Mouse (Mus musculus): Measurements from ENCODE around the gene Itih5. TPM values are rescaled to one million over a fixed set of nuclear protein-coding genes. Genes with fewer than 3 reads are reported as not detected.

The Itih5 gene
- 10 to 100 TPM; 29.6 to 55.8 TPM for total RNA-seq (2021)
- long read RNA-seq, experiment 1, full-length matches to known transcripts: 24 of 40 reads
- long read RNA-seq, experiment 1, partial matches to known transcripts: 3 of 40 reads
- long read RNA-seq, experiment 1, other reads (novel, unspliced or antisense): 13 of 40 reads
- long read RNA-seq, experiment 2, full-length matches to known transcripts: 53 of 79 reads
- long read RNA-seq, experiment 2, partial matches to known transcripts: 13 of 79 reads
- long read RNA-seq, experiment 2, other reads (novel, unspliced or antisense): 13 of 79 reads

DNA sequence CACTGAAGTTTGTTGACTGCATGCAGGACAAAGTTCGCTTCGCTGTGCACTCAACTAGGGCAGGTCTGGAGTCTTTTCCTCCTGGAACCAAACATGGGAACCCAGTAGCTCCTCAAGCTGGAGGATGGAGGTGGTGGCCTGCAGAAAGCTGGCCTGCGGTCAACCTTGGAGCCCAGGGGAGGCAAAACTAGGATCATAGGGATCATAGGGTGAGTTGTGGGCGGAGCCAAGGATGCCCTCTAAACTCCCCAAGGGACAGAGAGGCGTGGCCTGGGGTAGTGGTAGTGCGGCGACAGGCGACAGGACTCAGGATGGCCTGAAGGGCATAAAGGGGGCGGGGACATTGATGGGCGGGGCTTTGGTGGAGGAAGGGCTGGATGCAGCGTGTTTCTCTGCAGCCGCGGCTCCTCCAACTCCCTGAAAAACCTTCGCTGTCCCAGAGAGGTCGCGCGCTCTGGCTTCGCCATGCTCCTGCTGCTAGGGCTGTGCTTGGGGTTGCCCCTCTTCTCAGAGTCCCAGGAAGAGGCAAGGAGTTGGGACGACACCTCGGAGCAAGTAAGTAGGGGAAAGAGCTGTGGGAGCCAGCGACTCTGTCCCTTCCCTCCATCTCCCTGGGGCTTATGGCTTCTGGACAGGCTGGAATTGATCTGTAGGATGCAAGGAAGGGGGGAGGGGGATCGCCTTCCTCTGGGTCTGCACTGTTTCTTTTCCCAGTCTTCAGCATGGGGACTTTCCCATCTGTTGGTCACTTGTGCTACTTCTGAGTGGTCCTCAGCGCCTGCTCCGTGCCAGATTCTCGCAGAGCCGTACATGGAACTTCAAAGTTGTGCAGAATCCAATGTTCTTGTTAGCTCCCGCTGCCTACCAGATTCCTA, at the start of gene Itih5:
TSS of gene Itih5 (plus strand) at position 371 of the 875 bp plus-strand sequence.
- peak in 1 of 2 experiments; percentile 36 for DNase-seq (ENCODE audit: low spot score in 2 of 2)

DNA sequence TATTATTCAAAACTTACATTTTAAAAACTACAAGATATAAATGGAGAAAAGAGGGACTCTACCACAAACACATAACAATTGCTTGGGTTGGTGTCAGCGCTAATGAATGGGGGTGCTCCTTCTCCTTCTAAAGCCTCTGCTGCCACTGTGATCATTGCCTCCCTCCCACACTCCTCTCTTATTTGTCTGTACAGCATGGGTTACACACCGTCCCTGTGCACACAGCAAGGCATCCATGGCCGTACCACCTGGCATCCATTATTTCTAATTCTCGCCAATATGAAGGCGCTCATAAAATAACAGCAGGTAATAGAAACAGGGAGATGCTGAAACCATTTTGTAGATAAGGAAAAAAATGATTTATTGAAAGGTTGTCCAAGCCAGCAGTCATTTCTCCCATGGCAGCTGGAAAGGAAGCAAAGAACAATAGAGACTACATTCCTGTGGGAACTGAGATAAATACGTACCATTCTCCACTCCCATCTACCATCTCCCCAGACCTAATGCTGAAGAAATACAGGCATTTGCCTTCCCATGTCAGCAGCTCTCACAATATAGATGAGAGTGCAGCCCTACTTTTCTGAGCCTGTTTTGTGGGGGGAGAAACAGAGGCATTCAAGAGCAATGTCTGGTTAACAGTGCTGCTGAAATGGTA, 44.7 kb upstream of the Itih5 start:
- DNase-seq (ENCODE audit: low spot score in 2 of 2): no peak

DNA sequence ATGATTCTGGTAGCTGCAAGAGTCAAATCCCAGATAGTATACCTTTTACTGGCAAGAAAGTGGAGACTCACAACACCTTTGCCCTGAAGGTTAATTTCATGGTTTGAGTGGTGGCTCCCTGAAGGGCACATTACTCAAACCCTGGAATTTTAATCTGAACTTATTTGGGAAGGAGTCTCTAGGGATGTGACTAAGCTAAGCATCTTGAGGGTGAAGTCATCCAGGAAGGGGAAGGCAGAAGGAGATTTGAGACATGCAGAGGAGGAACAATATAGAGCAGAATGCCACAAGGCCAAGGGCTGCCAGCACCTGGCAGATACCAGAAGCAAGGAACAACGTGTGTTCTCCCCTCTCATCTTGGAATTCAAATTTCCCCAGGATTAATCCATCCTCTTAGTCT, 34.6 kb upstream of the Itih5 start:
- DNase-seq (ENCODE audit: low spot score in 2 of 2): no peak

GRCm38 (mm10) chr2:10119276-10119675, 34.1 kb upstream of the Itih5 start:
- DNase-seq (ENCODE audit: low spot score in 2 of 2): no peak

DNA sequence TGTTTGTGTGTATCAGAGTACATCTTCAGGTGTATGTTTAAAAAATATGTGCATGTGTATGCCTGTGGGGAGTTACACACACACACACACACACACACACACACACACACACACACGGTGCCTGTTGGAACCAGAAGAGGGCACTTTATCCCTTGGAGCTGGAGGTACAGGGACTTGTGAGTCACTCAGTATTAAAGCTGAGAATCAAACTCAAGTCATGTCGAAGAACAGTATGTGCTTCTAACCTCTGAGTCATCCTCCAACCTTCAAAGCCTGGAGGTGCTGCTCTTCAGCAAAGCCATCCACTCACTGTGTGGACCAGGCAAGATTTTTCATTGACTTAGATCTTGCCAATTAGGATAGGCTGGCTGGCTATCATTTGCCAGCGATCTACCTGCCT, 31.5 kb upstream of the Itih5 start:
- DNase-seq (ENCODE audit: low spot score in 2 of 2): no peak

DNA sequence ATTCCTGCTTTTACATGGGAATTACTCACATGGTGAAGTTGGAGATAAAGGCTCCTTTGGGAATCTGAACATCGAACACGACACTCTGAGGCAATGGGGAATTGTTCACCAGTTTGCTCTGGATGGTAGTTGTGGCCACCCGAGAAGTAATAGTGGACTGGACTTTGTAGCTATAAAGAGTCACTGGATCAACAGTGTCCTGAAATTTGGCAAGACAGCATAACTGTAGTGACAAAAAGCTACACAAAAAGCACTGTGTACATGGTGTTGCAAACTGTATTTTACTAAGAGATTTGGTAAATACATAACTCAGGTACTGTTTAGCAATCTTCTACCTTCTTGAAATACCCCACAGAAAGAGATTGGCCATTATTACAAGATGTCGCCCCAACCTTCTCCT, 27.2 kb upstream of the Itih5 start:
- no peak for DNase-seq (ENCODE audit: low spot score in 2 of 2)

GRCm38 (mm10) chr2:10127471-10127870, 25.9 kb upstream of the Itih5 start:
- DNase-seq (ENCODE audit: low spot score in 2 of 2): no peak

DNA sequence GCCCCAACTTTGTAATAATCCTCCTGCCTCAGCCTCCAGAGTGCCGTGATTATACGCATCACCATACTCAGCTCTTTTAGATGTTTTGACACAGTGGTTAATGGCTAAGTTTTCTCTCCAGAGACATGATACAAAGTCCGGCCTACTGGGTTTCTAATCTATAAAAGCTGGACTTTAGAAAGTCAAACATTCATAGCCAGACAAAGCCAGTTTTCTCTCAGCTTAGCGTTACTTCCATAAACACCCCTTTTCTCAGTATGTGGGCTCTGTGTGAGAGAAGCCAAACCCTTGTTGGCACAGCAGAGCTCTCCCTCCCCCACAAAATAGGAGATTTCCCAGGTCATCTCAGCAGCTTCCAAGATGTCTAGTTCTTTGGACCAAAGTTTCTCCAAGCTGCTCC, 24.8 kb upstream of the Itih5 start:
- DNase-seq (ENCODE audit: low spot score in 2 of 2): no peak

DNA sequence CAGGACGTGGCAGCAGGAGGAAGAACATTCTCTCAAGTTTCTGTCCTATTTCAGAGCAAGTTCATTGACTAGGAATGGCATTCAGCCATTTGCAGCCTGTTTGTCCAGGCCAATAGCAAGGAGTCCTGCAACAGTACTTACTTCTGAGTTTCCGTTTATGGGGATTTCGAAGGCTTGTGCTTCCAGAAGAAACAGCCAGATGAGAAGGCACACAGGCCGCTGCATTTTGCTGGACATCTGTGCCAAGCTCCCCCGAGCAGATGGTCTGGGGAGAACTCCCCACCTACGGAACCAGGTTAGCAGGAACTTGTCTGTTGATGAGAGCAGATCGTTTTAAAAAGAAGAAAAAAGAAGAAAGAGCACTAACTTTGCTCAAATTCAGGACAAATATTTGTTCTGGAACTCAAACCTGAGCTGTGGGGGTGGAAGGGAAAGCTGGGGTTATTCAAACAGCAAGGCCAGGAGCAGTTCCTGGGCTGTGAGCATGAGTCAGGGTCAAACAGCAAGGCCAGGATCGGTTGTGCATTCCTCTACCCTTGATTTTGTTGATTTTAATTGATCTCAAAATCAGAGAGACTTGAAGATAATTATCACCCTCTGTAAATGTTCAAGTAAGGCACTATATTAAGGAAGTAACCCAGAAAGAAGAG, 22.9 kb upstream of the Itih5 start:
- DNase-seq (ENCODE audit: low spot score in 2 of 2): no peak

- no peak for DNase-seq (ENCODE audit: low spot score in 2 of 2)
These were observed 22.1 kb upstream of the Itih5 start, which contains the start of gene Itih2 for GRCm38 (mm10) chr2:10131296-10131695. Gene Itih2 (minus strand): TSS chr2:10131396.

GRCm38 (mm10) chr2:10132128-10132527, 21.2 kb upstream of the Itih5 start:
- DNase-seq (ENCODE audit: low spot score in 2 of 2): no peak

- no peak for DNase-seq (ENCODE audit: low spot score in 2 of 2)
These were observed 19.4 kb upstream of the Itih5 start for GRCm38 (mm10) chr2:10133941-10134340.

GRCm38 (mm10) chr2:10137320-10137719, 16.1 kb upstream of the Itih5 start:
- DNase-seq (ENCODE audit: low spot score in 2 of 2): no peak

DNA sequence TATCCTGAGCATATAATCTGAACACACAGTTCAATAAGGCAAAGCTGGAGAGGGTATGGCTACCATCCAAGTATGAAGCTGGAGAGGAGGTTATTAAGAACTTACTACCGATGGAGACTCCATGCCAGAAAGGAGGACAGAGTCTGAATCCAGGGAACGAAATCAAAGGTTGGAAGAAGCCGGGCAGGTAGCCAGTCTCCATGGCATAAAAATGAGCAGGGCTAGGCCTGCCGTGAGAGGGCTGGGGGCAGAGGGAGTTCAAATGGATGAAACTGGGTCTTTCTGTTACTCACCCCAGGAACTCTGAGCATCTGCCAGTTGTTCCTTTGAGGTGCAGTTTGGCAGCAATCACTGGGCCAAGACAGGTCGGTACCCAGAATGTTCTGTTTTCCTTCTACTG, 12.9 kb upstream of the Itih5 start:
- no peak for DNase-seq (ENCODE audit: low spot score in 2 of 2)

DNA sequence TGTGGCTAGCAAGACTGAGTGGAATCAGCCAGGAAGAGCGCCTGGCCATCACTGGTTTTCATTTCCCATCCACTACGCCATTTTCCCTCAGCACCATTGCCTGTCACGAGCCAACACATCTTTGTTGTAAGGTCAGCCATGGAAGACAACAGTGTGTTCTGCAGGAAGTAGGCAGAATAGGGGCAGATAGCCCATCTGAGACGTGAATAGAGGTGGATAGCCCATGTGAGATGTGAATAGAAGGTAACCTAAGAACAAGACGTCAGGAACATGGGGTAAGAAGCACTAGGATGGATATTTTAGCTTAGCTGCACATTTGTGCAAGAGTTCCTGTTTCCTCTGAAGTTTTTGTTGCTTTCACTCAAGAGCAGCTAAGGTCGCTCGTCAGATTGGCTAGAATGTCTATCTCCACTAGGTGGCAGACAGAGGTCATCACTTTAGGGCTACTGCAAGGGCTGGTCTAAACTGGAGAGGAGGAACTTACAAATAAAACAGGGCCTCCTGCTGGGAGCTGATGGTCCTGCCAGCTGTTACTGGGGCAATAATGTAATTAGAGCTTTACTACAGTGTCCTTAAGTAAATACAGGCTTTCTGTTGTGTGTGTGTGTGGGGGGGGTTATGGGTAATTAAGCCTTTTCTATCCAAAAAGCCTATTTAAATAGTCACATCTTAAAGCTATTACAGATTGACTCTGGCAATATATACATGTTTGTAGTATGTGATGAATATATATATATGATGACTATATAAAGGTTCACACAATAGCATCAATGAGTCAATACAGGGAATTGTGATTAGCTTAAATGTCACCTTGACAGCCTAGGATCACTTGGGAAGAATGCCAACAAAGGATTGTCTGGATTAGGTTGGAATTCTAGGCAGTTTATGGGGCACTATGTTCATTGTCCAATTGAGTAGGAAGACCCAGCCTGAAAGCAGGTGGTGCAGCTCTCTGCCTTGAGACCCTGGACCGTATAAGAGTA, 10.6 kb upstream of the Itih5 start:
- DNase-seq (ENCODE audit: low spot score in 2 of 2): peak; percentile 32 to 39

GRCm38 (mm10) chr2:10145514-10145913, 7.9 kb upstream of the Itih5 start:
- no peak for DNase-seq (ENCODE audit: low spot score in 2 of 2)

GRCm38 (mm10) chr2:10147176-10147575, 6.2 kb upstream of the Itih5 start:
- DNase-seq (ENCODE audit: low spot score in 2 of 2): no peak

DNA sequence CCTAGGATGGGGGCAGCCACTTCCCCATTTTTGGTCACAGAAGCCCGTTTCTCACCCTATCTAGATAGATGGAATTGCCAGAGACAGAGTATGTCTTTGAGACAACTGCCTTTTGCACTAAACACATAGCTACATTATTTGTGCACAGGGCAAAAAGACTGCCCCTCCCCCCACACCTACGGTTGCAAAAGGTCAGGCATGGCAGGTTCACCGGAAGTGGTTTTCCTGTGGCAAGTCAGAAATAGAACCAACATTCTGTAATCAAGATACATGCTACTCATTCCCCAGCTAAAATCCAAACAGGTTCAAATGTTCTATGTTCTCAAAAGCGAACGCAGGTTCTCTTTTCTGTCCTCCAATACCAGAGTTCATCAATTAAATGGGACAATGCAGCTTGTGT, 781 bp upstream of the Itih5 start:
- DNase-seq (ENCODE audit: low spot score in 2 of 2): no peak

- DNase-seq (ENCODE audit: low spot score in 2 of 2): no peak
These were observed 3.8 kb downstream of the Itih5 start for GRCm38 (mm10) chr2:10157184-10157583.

GRCm38 (mm10) chr2:10162011-10162410, 8.6 kb downstream of the Itih5 start:
- DNase-seq (ENCODE audit: low spot score in 2 of 2): no peak

Measured in adrenal gland, adult 18-20 months (tissue).